Mouse (Mus musculus) ES-Bruce4 (cell line): ENCODE data around the gene Pcyox1. TPM values are rescaled to one million over a fixed set of nuclear protein-coding genes. Genes with fewer than 3 reads are reported as not detected.

ENCODE experiments used
- H3K27ac ChIP-seq: 2 replicates; pipeline ENCODE4 v1.5.1; 2012; ENCODE audit warnings: low read length, inconsistent platforms; ENCODE audit not compliant: insufficient read depth
- H3K27me3 ChIP-seq: 2 replicates; pipeline ENCODE4 v1.6.1; 2012; ENCODE audit warnings: mild to moderate bottlenecking, low read length, inconsistent platforms; ENCODE audit not compliant: control insufficient read depth, poor library complexity, insufficient read depth, severe bottlenecking
- H3K36me3 ChIP-seq: 2 replicates; pipeline ENCODE4 v1.6.1; 2012; ENCODE audit warnings: inconsistent platforms, mild to moderate bottlenecking, low read length, moderate library complexity; ENCODE audit not compliant: control insufficient read depth, poor library complexity, insufficient read depth, severe bottlenecking
- H3K4me1 ChIP-seq: one replicate; pipeline ENCODE4 v1.8.1; 2011; ENCODE audit warnings: low read length; ENCODE audit not compliant: control insufficient read depth, insufficient read depth
- H3K4me3 ChIP-seq: 2 replicates; pipeline ENCODE4 v1.5.1; 2011; ENCODE audit warnings: low read depth, mild to moderate bottlenecking, low read length
- H3K9ac ChIP-seq: 2 replicates; pipeline ENCODE4 v1.6.1; 2012; ENCODE audit warnings: low read depth, mild to moderate bottlenecking, inconsistent platforms; ENCODE audit not compliant: poor library complexity, severe bottlenecking
- H3K9me3 ChIP-seq: replicated peaks from 2 replicates; pipeline ENCODE4 v1.6.1; 2012; ENCODE audit warnings: mild to moderate bottlenecking, low read length, inconsistent platforms; ENCODE audit not compliant: control insufficient read depth, poor library complexity, insufficient read depth, severe bottlenecking
- CTCF ChIP-seq: IDR thresholded peaks from one replicate; pipeline ENCODE4 v1.8.1; 2011; ENCODE audit warnings: low read depth, low read length
- EP300 ChIP-seq: IDR thresholded peaks from 2 replicates; pipeline ENCODE4 v1.6.1; 2011; ENCODE audit warnings: low read depth, low read length; ENCODE audit not compliant: insufficient read depth
- POLR2A ChIP-seq: IDR thresholded peaks from one replicate; pipeline ENCODE4 v1.8.1; 2011; ENCODE audit warnings: low read length; ENCODE audit not compliant: insufficient read depth
- polyA plus RNA-seq: library from polyadenylated mRNA; stranded (reverse); fragments of >200 nt; gene quantifications from 2 replicates; pipeline ENCODE4 v1.2.4, GENCODE M21; 2011; ENCODE audit warnings: low read depth; ENCODE audit not compliant: missing spikeins, insufficient read depth, insufficient read length

Gene Pcyox1
- polyA plus RNA-seq, 1 experiment = 50.1 TPM

DNA sequence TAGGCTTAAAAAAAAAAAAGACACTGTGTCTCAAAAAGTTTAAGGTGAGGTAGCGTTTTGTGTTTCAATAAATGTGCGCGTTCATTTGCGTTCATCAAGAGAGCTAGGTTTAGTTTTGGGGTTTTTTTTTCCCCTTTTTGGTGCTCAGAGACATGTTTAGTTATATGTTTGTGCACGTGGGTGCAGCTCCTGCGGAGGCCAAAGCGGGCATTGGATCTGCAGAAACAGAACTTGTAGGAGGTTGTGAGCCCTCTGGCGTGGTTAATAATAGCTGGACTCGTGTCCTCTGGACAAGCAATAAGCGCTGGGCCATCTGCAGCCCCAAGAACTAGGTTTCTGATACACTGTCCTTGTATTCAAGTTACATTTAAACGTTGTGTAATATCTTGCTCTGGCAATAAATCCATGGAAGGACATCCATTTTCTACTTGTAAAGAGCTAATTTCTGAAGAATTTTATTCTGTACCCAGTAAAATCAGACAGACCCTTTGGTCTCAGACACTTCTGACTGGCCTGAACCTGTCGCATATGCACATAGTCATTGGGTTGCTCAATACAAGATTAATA is 24.9 kb downstream of the Pcyox1 start:
- H3K36me3 ChIP-seq = peaks cover 37% of the 10 kb centered on the region
- peak overlapping the region; percentile 96 for H3K4me3 ChIP-seq
- no peaks in the 10 kb centered on the region for H3K27me3 ChIP-seq
- H3K9me3 ChIP-seq = no peaks in the 10 kb centered on the region
- H3K9ac ChIP-seq = peak overlapping the region; percentile 87
- TF ChIP-seq CTCF = no peak
- no peak for TF ChIP-seq EP300
- no peak for TF ChIP-seq POLR2A
- no peak overlapping the region for H3K27ac ChIP-seq
- no peaks in the 10 kb centered on the region for H3K4me1 ChIP-seq

DNA sequence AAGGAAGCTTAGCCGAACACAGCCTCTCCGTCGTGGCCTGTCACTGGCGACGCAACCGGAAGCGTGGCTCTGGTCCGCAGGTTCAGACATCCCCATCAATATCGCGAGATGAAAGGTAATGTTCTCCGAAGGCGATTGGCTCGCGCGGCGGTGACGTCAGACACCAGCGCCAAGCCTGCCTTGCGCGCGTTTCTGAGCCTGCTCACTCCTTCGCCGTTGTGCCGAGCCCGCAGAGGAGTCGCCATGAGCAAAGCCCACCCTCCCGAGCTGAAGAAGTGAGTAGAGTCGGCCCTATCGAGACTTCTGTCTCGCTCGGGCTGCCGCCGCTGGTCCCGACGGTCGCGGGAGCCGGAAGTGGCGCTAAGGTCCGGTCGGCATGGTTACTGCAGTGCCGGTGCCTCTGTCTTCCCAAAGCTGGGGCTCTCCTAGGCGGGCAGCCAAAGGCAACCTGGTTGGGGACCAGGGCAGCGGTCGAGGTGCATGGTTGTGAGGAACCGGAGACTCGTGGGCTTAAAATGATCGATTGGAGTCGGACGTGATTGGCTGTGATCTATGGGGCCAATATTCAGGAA is 25.5 kb downstream of the Pcyox1 start:
- Histone ChIP-seq H3K36me3 (peaks cover 31% of the 10 kb centered on the region), H3K4me3 (peak overlapping the region; percentile 96), H3K27me3 (no peaks in the 10 kb centered on the region), H3K4me1 (no peaks in the 10 kb centered on the region), H3K9ac (peak overlapping the region; percentile 87), H3K9me3 (no peaks in the 10 kb centered on the region), H3K27ac (no peak overlapping the region)
- TF ChIP-seq EP300 (0 out of 2 replicates have a peak, but pooled peaks have one; percentile 16), CTCF (no peak), POLR2A (peak; percentile 78)

DNA sequence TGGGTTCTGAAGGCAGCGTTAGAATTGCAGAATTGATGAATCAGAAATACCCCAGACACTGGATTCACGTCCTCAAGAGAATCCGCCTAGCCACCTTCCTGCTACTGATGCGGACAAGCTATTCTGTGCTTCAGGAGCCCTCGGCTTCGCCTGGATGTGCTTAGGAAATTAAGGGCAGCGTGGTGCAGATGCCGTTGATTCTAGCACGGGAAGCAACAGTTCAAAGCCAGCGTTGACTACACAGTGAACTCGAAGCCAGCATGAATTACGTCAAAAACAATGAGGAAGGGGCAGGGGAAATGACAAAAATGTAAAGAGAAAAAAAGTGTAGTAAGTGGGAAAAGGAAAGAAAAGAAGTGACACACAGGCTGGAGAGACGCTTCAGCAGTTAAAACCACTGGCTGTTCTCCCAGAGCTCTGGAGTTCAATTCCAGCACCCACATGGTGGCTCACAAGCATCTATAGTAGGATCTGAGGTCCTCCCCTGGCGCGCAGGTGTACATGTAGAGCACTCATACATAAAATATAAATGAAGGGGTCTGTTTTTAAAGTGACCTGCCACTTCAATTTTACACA is 26.1 kb downstream of the Pcyox1 start, which contains the start of gene Snrpg:
Gene Snrpg (plus strand): TSS at position 541 of the 576 bp plus-strand sequence.
- Histone ChIP-seq H3K4me1 (no peaks in the 10 kb centered on the region), H3K9me3 (no peaks in the 10 kb centered on the region), H3K4me3 (peak within 1 kb of the TSS; percentile 96), H3K27me3 (no peaks in the 10 kb centered on the region), H3K9ac (peak within 1 kb of the TSS; percentile 87), H3K27ac (peak within 1 kb of the TSS; percentile 7; the same call in 1 of the 2 replicates), H3K36me3 (peaks cover 26% of the 10 kb centered on the region)
- no peak for TF ChIP-seq POLR2A
- no peak for TF ChIP-seq EP300
- no peak for TF ChIP-seq CTCF

DNA sequence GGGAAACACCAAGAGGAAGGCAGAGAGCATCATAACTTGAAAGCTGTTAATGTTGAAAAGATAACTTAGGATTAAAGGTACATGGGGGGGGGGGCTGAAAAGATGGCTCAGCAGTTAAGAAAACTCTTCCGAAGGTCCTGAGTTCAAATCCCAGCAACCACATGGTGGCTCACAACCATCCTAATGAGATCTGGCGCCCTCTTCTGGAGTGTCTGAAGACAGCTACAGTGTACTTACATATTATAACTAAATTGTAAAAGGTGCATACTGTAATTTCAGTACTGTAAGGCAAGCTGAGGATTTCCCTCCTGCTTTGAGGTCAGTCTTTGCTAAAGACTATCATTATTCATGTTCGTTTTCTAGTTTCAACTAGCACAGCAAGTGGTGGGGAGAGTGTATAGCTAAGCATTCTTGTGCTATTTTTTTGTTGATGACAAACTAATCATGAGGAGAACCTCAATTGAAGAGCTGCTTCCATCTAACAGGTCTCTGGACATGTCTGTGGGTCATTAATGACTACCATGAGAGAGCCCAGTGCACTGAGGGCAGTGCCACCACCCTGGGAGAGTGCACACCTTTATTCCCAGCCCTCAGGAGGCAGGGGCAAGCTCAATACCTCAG is 26.8 kb downstream of the Pcyox1 start:
- no peak for TF ChIP-seq EP300
- TF ChIP-seq CTCF = no peak
- TF ChIP-seq POLR2A = no peak
- H3K27ac ChIP-seq = peak overlapping the region; percentile 7; the same call in 1 of the 2 replicates
- no peaks in the 10 kb centered on the region for H3K4me1 ChIP-seq
- H3K4me3 ChIP-seq = peak overlapping the region; percentile 96
- H3K9ac ChIP-seq = peak overlapping the region; percentile 87
- peaks cover 23% of the 10 kb centered on the region for H3K36me3 ChIP-seq
- H3K27me3 ChIP-seq = no peaks in the 10 kb centered on the region
- no peaks in the 10 kb centered on the region for H3K9me3 ChIP-seq

DNA sequence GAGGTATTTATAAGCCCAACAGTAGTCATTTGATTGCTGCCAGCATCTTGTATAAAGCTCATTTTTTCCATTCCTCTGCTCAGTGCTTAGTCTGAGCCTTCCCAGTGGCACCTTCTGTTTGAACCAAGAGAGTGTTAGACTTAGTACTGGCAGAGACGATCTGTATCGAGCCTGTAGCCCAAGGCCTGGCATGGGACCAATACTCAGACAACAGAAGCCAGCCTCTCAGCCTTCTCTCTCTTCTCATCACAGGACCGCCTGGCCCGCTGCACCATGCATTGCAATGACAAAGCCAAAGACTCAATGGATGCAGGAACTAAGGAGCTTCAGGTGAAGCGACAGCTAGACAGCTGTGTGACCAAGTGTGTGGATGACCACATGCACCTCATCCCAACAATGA is 28.5 kb downstream of the Pcyox1 start:
- Histone ChIP-seq H3K27ac (no peak overlapping the region), H3K36me3 (peaks cover 14% of the 10 kb centered on the region), H3K4me3 (no peak overlapping the region), H3K9ac (no peak overlapping the region), H3K4me1 (no peaks in the 10 kb centered on the region), H3K27me3 (no peaks in the 10 kb centered on the region), H3K9me3 (no peaks in the 10 kb centered on the region)
- TF ChIP-seq EP300 = no peak
- no peak for TF ChIP-seq POLR2A
- no peak for TF ChIP-seq CTCF

DNA sequence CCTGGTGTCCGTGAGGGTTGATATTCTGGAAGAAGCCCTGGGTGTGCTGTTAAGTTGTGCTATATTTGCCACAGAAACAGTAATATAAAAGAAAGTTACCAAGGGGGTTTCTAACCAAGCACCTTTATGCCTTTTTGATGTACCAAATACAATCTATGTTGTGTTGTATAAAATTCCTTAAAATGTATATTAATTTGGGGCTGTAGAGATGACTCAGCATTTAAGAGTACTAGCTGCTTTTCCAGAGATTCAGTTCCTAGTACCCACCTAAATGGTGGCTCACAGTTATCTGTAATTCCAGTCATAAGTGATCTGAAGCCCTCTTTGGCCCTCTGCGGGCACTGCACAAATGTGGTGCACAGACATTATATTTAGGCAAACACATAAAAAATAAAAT is 30.1 kb downstream of the Pcyox1 start:
- no peak overlapping the region for H3K27ac ChIP-seq

More for the DNA sequence above, 30.1 kb downstream of the Pcyox1 start:
- H3K4me1 ChIP-seq = no peaks in the 10 kb centered on the region
- no peaks in the 10 kb centered on the region for H3K9me3 ChIP-seq
- TF ChIP-seq EP300 = no peak
- TF ChIP-seq POLR2A = no peak
- TF ChIP-seq CTCF = no peak
- peaks cover 13% of the 10 kb centered on the region for H3K36me3 ChIP-seq
- peak overlapping the region; percentile 89 for H3K9ac ChIP-seq
- H3K4me3 ChIP-seq = peak overlapping the region; percentile 77
- H3K27me3 ChIP-seq = no peaks in the 10 kb centered on the region
